Mouse (Mus musculus): ENCODE data around the gene Arhgap32. TPM values are rescaled to one million over a fixed set of nuclear protein-coding genes. Genes with fewer than 3 reads are reported as not detected.

Arhgap32 gene
- polyA plus RNA-seq, 1 experiment from 2014 or later = 9.6 TPM

DNA sequence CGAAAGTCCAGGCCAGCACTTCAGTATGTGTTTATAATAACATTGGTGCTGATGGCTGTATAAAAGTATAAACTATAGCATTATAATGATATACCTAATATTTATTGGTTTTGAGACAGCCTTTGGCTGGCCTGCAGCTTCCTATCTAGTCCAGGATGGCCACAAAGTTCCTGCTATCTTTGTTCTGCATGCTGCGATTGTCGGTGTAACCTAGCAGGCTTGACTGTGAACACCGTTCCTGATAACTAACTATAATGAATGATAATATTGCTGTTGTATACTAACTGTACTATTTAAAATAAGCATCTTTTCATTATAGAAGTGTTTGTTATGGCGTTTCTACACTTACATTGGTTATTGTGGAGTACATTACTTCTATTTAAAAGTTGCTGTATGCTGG, 124.5 kb downstream of the Arhgap32 start:
- Histone ChIP-seq H3K4me2 (replicated peaks; ENCODE audit: low read depth, low read length) (no peak overlapping the region), H3K9ac (replicated peaks; ENCODE audit: low read length) (no peak overlapping the region), H3K4me1 (ENCODE audit: insufficient read depth, low read length) (peaks cover 6% of the 10 kb centered on the region; the same call in 1 of the 2 replicates), H3K27ac (ENCODE audit: low read length) (no peak overlapping the region), H3K27me3 (ENCODE audit: insufficient read depth, low read length) (no peaks in the 10 kb centered on the region), H3K4me3 (ENCODE audit: low read length) (no peak overlapping the region), H3K36me3 (ENCODE audit: insufficient read depth, low read length) (0 out of 2 replicates have a peak, but pooled peaks cover 2% of the 10 kb centered on the region), H3K9me3 (ENCODE audit: low read length) (no peaks in the 10 kb centered on the region)
- ATAC-seq (ENCODE audit: low FRiP score, low TSS enrichment) = no peak
- WGBS = 96% methylated on average over 5 of the region's 5 CpGs

GRCm38 (mm10) chr9:32241637-32242199, 125.8 kb downstream of the Arhgap32 start:
- no peaks in the 10 kb centered on the region for H3K27me3 ChIP-seq (ENCODE audit: insufficient read depth, low read length)
- H3K36me3 ChIP-seq (ENCODE audit: insufficient read depth, low read length) = 0 out of 2 replicates have a peak, but pooled peaks cover 7% of the 10 kb centered on the region
- peak overlapping the region; percentile 59 for H3K27ac ChIP-seq (ENCODE audit: low read length)
- WGBS = 88% methylated on average over 9 of the region's 9 CpGs
- no peaks in the 10 kb centered on the region for H3K9me3 ChIP-seq (ENCODE audit: low read length)
- H3K4me2 ChIP-seq (replicated peaks; ENCODE audit: low read depth, low read length) = no peak overlapping the region
- no peak overlapping the region for H3K9ac ChIP-seq (replicated peaks; ENCODE audit: low read length)
- ATAC-seq (ENCODE audit: low FRiP score, low TSS enrichment) = no peak
- H3K4me1 ChIP-seq (ENCODE audit: insufficient read depth, low read length) = peaks cover 6% of the 10 kb centered on the region; the same call in 1 of the 2 replicates
- no peak overlapping the region for H3K4me3 ChIP-seq (ENCODE audit: low read length)

DNA sequence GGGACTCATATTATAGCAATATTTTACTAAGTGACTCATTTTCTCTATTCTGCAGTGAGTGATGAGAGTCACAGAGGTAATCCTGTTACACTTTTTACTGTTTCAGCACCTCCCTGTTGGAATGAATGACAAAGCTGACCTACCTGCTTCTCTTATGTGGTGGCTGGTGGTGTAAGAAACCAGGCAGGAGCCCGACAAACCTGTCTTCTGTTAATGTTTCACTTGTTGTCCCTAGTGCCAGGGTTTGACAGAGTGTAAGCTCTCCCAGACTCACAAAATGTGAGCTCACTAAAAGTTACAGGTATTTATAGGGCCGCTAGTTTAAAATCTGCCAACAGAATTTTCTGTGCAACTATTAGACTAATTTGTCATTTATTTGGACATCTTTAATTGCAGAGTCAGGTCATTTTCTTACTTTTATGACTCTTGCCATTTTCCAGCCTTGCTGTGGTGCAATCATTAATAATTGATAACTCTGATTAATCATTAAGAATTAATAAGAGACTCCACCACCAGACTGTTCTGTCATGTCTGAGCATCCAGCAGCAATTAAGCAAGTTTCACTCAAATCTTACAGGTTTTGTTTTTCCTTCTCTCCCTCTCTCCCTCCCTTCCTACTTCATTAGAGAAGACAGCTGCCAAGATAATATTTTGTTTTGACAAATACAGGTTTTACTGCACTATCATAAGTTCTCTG, 127.1 kb downstream of the Arhgap32 start:
- no peak overlapping the region for H3K4me3 ChIP-seq (ENCODE audit: low read length)
- peaks cover 6% of the 10 kb centered on the region; the same call in 1 of the 2 replicates for H3K4me1 ChIP-seq (ENCODE audit: insufficient read depth, low read length)
- H3K27me3 ChIP-seq (ENCODE audit: insufficient read depth, low read length) = no peaks in the 10 kb centered on the region
- no peak overlapping the region for H3K9ac ChIP-seq (replicated peaks; ENCODE audit: low read length)
- H3K4me2 ChIP-seq (replicated peaks; ENCODE audit: low read depth, low read length) = 0 out of 2 replicates have a peak overlapping the region, but pooled peaks have one; percentile 8
- H3K36me3 ChIP-seq (ENCODE audit: insufficient read depth, low read length) = 0 out of 2 replicates have a peak, but pooled peaks cover 7% of the 10 kb centered on the region
- H3K27ac ChIP-seq (ENCODE audit: low read length) = peak overlapping the region; percentile 65
- ATAC-seq (ENCODE audit: low FRiP score, low TSS enrichment) = peak; percentile 95
- 50% methylated on average over 2 of the region's 2 CpGs for WGBS
- H3K9me3 ChIP-seq (ENCODE audit: low read length) = no peaks in the 10 kb centered on the region

GRCm38 (mm10) chr9:32245237-32245636, 129.3 kb downstream of the Arhgap32 start:
- no peak overlapping the region for H3K4me3 ChIP-seq (ENCODE audit: low read length)
- H3K9me3 ChIP-seq (ENCODE audit: low read length) = no peaks in the 10 kb centered on the region
- H3K36me3 ChIP-seq (ENCODE audit: insufficient read depth, low read length) = peaks cover 13% of the 10 kb centered on the region; the same call in 1 of the 2 replicates
- no peak overlapping the region for H3K4me2 ChIP-seq (replicated peaks; ENCODE audit: low read depth, low read length)
- H3K27me3 ChIP-seq (ENCODE audit: insufficient read depth, low read length) = no peaks in the 10 kb centered on the region
- no peak overlapping the region for H3K9ac ChIP-seq (replicated peaks; ENCODE audit: low read length)
- no peak for ATAC-seq (ENCODE audit: low FRiP score, low TSS enrichment)
- WGBS = 90% methylated on average over 3 of the region's 3 CpGs
- peaks cover 3% of the 10 kb centered on the region; the same call in 1 of the 2 replicates for H3K4me1 ChIP-seq (ENCODE audit: insufficient read depth, low read length)
- H3K27ac ChIP-seq (ENCODE audit: low read length) = no peak overlapping the region

- no peaks in the 10 kb centered on the region for H3K27me3 ChIP-seq (ENCODE audit: insufficient read depth, low read length)
- no peak for ATAC-seq (ENCODE audit: low FRiP score, low TSS enrichment)
- no peak overlapping the region for H3K4me2 ChIP-seq (replicated peaks; ENCODE audit: low read depth, low read length)
- H3K36me3 ChIP-seq (ENCODE audit: insufficient read depth, low read length) = peaks cover 17% of the 10 kb centered on the region
- no peak overlapping the region for H3K9ac ChIP-seq (replicated peaks; ENCODE audit: low read length)
- peaks cover 1% of the 10 kb centered on the region; the same call in 1 of the 2 replicates for H3K4me1 ChIP-seq (ENCODE audit: insufficient read depth, low read length)
- 68% methylated on average over 6 of the region's 6 CpGs for WGBS
- H3K9me3 ChIP-seq (ENCODE audit: low read length) = no peaks in the 10 kb centered on the region
- H3K4me3 ChIP-seq (ENCODE audit: low read length) = no peak overlapping the region
- H3K27ac ChIP-seq (ENCODE audit: low read length) = no peak overlapping the region
Measured at GRCm38 (mm10) chr9:32246123-32246716, 130.3 kb downstream of the Arhgap32 start.

DNA sequence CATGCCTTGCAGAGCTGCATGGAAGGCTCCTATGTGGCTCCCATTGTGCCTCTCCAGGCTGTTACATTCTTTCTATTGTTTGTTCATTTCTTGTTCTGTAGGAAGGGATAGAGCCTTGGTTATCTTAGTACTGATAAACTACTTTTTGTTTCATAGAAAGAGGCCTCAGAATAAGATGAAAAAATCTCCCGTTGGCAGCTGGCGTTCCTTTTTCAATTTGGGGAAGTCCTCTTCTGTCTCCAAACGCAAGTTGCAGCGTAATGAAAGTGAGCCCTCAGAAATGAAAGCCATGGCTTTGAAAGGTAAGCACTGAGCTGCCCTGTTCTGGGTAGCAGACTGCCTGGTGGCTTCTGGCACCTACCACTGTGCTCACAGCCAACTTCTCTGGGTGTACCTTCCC, 134.6 kb downstream of the Arhgap32 start:
- Histone ChIP-seq H3K27ac (ENCODE audit: low read length) (no peak overlapping the region), H3K9ac (replicated peaks; ENCODE audit: low read length) (no peak overlapping the region), H3K27me3 (ENCODE audit: insufficient read depth, low read length) (no peaks in the 10 kb centered on the region), H3K9me3 (ENCODE audit: low read length) (no peaks in the 10 kb centered on the region), H3K36me3 (ENCODE audit: insufficient read depth, low read length) (peaks cover 36% of the 10 kb centered on the region), H3K4me3 (ENCODE audit: low read length) (no peak overlapping the region), H3K4me1 (ENCODE audit: insufficient read depth, low read length) (no peaks in the 10 kb centered on the region), H3K4me2 (replicated peaks; ENCODE audit: low read depth, low read length) (no peak overlapping the region)
- no peak for ATAC-seq (ENCODE audit: low FRiP score, low TSS enrichment)
- WGBS = 96% methylated on average over 4 of the region's 4 CpGs

DNA sequence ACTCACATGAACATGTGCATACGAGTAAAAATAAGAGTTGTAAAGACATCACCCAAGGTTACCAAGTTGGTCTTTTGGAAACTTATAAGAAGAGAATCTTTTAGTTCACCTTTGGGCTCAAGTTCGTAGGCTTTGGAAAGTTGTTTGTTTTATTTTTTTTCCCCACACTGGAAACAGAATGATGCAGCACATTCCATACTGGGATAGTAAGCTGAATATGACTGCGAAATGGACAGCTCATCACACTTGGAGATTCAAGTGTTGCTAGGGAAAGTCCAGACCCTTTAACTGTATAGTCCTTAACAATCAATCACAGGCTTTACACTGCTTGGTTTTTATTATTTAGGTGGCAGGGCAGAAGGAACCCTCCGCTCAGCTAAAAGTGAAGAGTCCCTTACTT, 137.8 kb downstream of the Arhgap32 start:
- ATAC-seq (ENCODE audit: low FRiP score, low TSS enrichment) = no peak
- Histone ChIP-seq H3K36me3 (ENCODE audit: insufficient read depth, low read length) (peaks cover 57% of the 10 kb centered on the region), H3K27me3 (ENCODE audit: insufficient read depth, low read length) (no peaks in the 10 kb centered on the region), H3K9ac (replicated peaks; ENCODE audit: low read length) (no peak overlapping the region), H3K4me2 (replicated peaks; ENCODE audit: low read depth, low read length) (no peak overlapping the region), H3K4me3 (ENCODE audit: low read length) (no peak overlapping the region), H3K27ac (ENCODE audit: low read length) (no peak overlapping the region), H3K4me1 (ENCODE audit: insufficient read depth, low read length) (no peaks in the 10 kb centered on the region), H3K9me3 (ENCODE audit: low read length) (no peaks in the 10 kb centered on the region)
- 86% methylated on average over 4 of the region's 4 CpGs for WGBS

- ATAC-seq (ENCODE audit: low FRiP score, low TSS enrichment) = peak; percentile 63
- Histone ChIP-seq H3K4me2 (replicated peaks; ENCODE audit: low read depth, low read length) (no peak overlapping the region), H3K36me3 (ENCODE audit: insufficient read depth, low read length) (peaks cover 57% of the 10 kb centered on the region), H3K4me1 (ENCODE audit: insufficient read depth, low read length) (no peaks in the 10 kb centered on the region), H3K27me3 (ENCODE audit: insufficient read depth, low read length) (no peaks in the 10 kb centered on the region), H3K9me3 (ENCODE audit: low read length) (no peaks in the 10 kb centered on the region), H3K9ac (replicated peaks; ENCODE audit: low read length) (no peak overlapping the region), H3K4me3 (ENCODE audit: low read length) (no peak overlapping the region), H3K27ac (ENCODE audit: low read length) (no peak overlapping the region)
- 61% methylated on average over 8 of the region's 8 CpGs for WGBS
Measured at GRCm38 (mm10) chr9:32257365-32257764, 141.4 kb downstream of the Arhgap32 start.

DNA sequence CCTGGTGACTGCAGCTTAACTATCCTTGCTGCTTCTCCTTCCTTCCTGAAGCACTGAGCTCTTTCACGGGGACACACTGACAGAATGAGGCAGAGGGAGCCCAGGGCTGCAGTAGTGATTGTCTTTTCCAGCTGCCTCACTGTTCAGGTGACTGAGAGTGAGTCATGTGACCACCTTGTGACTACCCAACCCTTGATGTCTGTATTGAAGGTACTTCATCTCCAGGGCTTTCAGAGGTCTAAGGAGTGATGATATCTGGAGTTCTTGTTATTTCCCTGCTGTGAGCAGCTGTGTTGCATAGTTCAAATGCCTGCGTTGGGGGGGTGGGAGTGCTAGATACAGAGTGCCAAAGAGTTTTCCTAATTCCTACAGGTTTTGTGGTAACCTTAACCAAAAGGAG, 141.9 kb downstream of the Arhgap32 start:
- 90% methylated on average over 2 of the region's 2 CpGs for WGBS
- no peak overlapping the region for H3K27ac ChIP-seq (ENCODE audit: low read length)
- H3K27me3 ChIP-seq (ENCODE audit: insufficient read depth, low read length) = no peaks in the 10 kb centered on the region
- no peak overlapping the region for H3K9ac ChIP-seq (replicated peaks; ENCODE audit: low read length)
- ATAC-seq (ENCODE audit: low FRiP score, low TSS enrichment) = no peak
- H3K4me2 ChIP-seq (replicated peaks; ENCODE audit: low read depth, low read length) = no peak overlapping the region
- no peaks in the 10 kb centered on the region for H3K4me1 ChIP-seq (ENCODE audit: insufficient read depth, low read length)
- no peaks in the 10 kb centered on the region for H3K9me3 ChIP-seq (ENCODE audit: low read length)
- peaks cover 56% of the 10 kb centered on the region for H3K36me3 ChIP-seq (ENCODE audit: insufficient read depth, low read length)
- no peak overlapping the region for H3K4me3 ChIP-seq (ENCODE audit: low read length)
